Mouse (Mus musculus) subcutaneous adipose tissue, adult 2 months (tissue): ENCODE data around the gene Phip. TPM values are rescaled to one million over a fixed set of nuclear protein-coding genes. Genes with fewer than 3 reads are reported as not detected.

Source experiments
- polyA plus RNA-seq: library from polyadenylated mRNA; depleted of rRNA; stranded (reverse); fragments of >200 nt; gene quantifications from 2 replicates; pipeline ENCODE4 v1.2.3, GENCODE M21; 2012; ENCODE audit warnings: low replicate concordance; rRNA removed

The Phip gene
- polyA plus RNA-seq, result 2.7 and 5.3 TPM in 2 replicates

DNA sequence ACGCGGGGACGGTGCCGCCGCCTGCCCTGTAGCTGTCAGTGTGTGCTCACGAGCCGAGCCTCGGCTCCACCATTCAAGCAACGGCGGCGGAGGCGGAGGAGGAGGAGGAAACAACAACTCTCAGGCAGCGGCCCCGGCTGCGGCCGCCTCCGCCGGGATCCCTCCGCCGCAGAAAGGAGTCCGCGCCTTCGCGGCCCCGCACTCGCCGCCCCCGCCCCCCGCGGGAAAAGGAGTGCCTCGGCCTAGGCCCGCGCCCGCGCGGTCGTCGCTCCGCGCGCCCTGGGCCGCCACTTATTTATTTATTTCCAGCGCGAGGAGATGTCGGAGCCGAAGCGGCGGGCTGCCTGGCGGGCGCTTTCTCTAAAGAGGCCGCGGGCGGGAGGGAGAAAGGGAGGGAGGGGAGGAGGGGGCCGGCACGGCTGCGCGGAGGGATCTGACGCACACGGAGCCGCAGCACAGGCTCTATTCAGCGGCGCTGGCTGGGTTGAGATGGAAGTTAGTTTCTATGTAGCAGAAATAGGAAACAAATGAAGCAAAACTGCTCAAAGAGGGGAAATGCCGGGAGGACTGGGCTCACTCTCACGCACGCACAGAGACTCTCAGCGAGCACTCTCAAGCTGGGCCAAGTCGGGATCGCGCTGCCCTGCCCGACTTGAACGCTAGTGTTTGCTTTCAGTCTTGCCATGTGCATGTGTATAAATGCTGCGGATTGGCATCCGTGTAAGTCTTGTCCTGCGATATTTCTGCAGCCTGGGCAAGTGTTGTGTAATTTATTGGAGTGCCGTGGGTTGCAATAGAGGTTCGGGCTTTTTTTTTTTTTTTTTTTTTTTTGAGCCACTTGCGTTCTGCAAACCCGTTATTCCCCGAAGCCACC is at the start of gene Phip:
Gene Phip (minus strand): TSS at position 175 of the 874 bp plus-strand sequence.

DNA sequence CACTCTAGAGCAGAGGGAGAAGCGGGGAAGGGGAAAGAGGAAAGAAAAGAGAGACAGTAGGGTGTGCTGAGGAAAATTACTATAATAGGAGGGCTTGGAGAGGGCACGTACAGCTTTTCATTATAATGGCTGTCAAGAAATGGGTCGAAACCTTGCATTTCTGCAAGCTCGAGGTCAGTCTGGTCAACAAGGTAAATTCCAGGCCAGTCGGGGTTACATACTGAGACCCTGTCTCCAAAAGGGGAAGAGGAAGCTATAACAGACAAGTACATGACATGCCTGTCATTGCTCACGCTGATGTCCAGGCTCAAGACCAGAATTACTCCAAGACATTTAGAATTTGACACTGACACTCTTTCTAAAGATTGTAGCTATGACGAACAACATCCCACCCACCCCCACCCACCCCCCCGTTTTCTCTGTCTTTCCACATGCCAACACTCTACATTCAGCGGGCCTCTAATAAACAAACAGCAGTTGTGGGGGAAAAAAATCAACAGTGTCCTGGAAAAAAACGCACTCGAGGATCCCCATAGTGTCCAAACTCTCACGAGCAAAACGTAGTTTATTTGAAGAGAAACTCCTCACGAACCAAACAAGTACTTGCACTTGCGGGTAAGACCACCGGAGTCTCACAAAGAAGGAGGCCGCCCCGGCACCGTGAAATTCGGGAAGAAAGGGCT is 146.2 kb downstream of the Phip start, which contains the start of gene Irak1bp1:
Gene Irak1bp1 (plus strand): TSS at position 534 of the 683 bp plus-strand sequence.

Other genes starting within 250 kb of the Phip start
- gene Irak1bp1, start 146.0 kb downstream of the Phip start, polyA plus RNA-seq, result 9.2 and 17.7 TPM in 2 replicates
- gene Hmgn3, start 171.2 kb upstream of the Phip start, polyA plus RNA-seq, result 16.5 and 17.5 TPM in 2 replicates